Mouse (Mus musculus) right cerebral cortex, postnatal 36 days (tissue): ENCODE results near the gene Brox.

ENCODE experiments used
- DNase-seq, 2 experiments: peaks; one replicate each; pipeline ENCODE4 v3.0.0; 2022; ENCODE audit warnings: low spot score in 2 of 2, mixed read lengths in 1 of 2

Brox gene

DNA sequence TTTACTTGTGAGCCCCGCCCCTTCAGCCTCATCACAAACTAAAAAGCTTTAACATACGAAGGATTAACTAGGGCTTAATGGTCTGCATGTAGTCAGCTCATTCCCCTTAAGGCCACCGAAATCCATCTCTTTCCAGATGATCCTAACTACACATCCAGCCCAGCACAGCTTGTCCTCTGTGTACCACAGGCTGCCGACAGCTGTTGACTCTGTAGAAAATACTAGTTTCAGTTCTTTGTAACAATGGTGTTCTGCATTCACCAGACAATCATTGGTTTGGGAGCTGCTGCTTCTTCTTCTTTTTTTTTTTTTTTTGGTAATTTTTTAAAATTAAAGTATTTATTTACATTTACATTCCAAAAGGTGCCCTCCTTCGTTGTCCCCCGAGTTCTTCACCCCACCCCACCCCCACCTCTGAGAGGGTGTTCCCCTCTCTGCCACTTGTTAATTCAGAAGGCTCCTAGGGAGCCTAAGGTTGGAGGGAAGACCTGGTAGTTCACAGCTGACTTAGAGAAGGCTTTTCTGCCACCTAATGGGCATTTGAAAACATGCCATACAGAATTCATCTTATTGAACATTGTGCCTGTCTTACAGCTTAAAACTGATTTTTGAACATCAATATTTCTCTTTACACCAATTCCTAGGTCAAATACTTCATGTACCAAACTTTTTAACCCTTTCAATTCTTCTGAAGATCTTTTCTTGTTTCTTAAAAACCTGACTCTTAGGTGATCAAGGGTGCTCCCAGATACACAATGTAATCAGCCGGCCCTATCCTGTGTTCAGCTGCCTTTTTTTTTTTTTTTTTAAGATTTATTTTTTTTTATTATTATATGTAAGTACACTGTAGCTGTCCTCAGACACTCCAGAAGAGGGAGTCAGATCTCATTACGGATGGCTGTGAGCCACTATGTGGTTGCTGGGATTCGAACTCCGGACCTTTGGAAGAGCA is 23.9 kb downstream of the Brox start:
- no peak for DNase-seq

DNA sequence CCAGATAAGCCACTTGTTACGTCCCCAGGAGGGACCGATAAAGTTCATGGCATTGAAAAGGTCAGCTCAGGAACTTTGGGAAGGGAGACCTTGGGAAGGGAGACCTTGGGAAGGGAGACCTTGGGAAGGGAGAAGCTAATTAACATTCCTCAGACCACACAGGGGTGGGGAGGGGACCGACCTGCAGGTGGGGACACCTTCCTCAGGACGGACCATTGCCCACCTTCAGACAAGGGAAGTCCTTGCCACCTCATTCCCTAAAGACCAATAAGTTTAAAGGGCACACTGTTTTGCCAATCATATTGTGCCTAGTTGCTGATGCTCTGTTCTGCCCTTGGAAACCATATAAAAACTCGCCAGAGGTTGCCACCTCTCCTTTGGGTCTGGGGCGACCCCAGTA is 29.4 kb downstream of the Brox start:
- DNase-seq: no peak

DNA sequence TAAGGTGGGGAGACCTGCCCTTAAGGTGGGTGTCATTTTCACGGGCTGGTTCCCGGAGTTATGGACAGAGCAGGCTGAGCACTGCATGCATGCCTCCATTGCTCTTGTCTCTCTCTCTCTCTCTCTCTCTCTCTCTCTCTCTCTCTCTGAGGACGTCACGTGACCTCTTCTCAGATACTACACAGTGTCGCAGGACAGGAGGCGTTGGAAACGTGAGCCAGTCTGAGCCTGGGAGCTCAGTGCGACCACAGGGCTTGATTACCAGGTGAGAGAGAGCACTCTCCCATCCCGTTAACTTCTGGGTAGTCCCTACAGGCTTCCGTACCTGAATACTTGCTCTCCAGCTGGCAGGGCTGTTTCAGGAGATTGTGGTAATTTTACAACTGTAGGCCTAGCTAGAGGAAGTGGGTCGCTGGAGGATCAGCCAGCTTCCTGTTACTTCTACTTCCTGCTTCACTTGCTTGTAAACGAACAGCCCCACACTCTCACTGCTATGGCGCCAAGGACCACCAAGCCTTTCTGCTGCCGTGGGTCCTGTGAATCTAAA is 31.1 kb downstream of the Brox start:
- DNase-seq: no peak

DNA sequence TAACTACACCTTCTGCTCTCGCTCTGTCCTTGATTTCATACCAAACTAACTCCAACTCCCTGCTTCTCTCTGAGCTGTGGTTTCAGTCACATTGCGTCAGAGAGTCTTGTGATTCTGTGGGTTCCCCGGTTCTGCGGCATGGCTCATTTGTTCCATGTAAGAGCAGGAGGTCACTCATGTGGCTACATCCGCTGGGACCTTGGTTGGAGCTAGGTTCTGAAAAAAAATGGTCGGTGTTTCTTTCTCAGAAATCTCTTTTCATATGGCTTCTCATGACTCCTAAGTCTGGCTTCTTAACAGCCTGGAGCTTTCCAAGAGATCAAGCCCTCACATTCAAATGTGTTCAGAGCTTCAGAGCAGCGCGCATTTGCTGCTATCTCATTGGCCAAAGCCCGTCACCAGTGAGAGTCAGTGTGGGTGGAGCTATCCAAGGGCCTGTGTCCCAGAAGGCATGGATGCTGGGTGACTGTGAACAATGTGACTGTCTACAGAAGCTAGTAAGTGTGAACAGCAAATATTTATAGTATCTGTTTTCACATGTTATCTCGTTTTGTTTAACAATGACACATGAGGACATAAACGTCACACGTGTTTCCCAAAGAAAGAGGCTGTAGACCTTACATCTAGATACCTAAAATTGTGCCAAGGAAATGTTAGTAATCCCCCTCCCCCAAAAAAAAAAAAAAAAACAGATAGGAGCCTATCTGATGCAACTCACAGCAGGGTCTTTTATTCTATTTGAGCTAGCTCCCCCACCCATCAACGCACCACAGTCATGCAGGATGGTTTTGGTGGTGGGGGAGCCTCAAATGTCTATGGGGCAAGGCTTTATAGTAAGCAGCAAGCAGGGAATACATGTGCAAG is 32.7 kb downstream of the Brox start:
- DNase-seq: no peak

DNA sequence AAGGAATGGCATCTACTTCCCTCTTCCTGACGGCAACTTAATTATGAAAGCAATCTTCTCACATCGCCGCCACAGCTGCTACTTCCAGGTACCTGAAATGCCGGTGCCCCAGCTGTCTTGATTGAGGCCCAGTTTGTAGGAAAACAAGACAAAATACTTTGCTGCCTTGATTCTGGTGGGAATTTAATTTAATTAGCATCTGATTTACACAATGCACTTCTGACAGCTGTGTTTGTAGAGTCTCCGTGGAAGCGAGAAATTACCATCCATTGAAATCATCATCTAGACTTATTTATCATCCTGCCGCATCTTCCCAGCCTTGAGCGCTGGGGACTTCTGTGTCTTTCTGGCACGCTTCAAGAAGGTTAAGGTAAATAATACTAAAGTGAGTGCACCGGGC is 44.5 kb downstream of the Brox start:
- DNase-seq: no peak

DNA sequence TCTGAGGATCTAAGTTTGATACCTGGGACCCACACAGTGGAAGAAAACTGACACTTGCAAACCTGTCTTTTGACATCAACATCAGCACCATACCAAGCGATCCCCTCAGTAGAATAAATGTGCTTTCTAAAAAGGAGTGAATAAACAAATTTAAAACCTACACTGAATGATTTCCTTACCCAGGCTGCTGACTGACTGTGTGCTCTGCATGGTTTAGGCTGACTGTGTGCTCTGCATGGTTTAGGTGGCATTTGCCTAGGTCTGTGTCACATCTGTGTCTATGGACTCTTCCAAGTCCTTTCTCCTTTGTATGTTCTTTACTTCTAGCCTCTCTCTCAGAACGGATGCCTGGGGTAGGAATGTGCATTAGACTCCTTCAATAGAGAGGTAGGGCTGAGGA is 45.3 kb downstream of the Brox start:
- no peak for DNase-seq

DNA sequence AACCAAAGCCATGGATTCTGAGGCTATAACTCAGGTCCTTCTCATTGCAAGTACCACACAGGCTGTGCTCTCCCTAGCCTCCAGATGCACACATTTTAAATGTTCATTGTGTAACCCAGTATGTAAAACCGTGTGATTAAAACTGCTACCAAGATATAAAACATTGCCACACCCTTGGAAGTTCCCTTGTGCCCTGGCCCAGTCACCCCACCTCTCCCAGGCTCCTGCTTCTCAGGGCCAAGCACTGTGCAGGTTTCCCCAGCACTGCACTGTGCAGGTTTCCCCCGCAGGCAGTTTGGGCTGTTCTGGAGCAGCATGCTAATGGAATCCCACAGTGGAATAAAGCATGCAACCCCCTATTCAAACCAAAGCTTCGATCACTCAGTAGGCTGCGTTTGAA is 46.5 kb downstream of the Brox start:
- DNase-seq: no peak

DNA sequence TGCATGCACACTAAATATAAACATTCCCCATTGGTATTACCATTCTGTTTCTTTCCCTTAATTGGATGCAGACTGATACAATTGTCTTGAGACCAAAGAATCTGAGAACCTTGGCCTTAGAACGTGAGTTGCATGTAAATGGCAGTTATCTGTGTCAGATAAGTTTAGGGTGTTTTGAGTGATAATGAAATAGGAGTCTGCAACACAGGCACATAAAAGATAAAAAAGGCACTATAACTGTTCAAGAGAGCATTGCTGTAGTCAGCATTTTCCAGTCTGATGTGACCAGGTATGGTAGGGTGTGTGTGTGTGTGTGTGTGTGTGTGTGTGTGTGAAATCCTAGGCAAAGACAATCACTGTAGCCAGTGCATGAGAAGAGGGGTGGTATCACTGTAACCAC is 48.9 kb downstream of the Brox start:
- DNase-seq: no peak

DNA sequence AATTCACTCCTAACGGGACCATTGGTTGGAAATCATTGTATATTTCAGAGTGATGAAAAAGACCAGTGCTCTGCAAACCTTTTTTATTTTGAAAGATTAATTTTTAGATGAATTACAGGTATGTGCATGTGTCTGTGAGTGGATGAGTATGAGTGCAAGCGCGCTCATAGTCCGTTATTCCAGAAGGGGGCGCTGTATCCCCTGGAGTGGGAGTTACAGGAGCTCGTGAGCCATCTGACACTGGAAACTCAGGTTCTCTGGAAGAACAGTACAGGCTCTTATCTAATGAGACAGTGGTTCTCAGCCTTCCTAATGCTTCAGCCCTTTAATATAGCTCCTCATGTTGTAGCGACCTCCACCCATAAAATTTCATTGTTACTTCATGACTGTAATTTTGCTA is 53.8 kb downstream of the Brox start:
- no peak for DNase-seq

DNA sequence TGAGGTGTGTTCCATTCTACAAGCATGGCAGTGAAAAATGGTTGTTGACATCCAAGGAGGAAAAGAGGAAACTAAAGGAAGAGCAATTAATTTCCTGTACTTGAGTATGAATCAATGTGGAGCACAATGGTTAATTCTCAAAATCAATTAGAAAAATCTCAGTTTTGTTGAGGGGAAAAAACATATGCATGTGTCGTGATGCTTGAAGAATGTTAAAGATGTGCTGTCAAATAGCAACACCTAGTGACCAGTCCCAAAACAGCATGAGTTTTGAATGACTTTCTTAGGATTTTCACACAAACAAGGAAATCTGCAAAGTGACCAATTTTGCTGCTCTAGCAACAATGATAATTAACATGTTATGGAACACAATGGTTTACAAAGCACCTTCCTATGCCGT is 59.2 kb downstream of the Brox start:
- no peak for DNase-seq

DNA sequence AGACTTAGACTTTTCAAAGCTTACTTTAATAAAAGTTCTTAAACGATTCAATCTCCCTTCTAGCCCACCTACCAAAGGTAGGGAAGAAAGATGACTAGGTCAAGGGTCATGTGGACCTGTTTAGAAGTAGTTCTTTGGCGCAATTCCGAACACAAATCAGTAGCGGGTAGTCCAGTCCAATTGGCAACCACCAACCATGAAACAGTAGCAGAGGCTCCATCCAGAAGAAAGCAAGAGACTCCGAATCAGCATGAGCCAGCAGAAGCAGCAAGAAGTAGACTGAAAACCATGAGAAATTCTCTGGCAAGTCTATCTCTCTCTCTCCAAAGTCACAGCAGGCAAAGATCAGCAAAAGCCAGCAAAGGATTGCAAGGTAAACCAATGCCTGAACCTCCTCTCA is 60.6 kb downstream of the Brox start:
- DNase-seq: no peak

DNA sequence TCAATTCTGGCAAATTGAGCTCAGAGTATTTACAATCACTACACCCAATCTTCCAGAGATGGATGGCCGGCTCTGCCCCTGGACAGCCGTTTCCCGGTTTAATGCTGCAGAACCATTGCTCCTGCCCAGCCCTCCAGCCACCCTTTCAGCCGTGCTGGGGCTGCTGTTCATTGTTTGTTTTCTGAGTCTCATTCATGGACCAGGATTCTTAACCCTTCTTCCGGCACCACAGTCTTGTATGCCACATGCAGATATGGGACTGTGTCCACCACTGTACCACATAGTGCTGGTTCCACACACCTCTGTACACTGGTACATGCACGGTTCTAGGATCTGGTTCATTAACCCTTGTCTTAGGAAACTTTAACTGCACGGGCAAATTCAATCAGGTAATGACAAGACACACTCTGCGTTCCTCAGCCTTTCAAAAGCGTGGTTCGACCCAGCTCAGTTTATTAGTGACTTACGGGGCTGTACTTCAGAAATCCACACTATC is 63.3 kb downstream of the Brox start:
- DNase-seq: no peak

DNA sequence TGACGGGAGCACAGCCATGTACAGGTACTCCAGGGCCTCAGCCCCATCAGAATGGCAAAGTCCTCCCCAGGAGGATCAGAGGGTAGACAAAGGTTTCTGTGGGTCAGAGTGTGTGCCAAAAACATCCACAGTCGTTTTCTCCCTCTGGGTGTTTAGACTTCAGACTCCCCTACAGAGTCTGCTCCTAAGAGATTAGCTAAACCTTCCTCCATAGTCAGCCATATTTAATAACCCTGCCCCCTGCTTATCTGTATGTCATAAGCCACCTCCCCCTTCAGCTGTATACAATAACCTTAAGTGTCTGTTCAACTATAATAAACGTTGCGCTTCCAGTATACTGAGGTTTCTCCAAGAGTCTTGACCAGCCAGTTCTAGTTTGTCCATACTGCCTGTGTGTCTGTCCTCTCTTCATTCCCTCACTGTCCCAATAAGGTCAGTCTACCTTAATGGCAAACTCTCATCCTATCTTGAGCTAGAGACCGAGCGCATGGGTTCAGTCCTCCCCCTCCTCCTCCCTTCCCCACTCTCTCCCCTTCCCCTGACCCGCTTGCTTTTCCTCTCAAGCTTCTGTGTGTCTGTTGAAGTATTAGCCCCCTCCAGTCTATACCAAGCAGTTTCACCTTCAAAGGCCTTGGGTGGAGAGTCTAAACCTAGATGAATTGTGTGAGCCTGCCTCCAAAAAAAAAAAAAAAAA is 63.9 kb downstream of the Brox start:
- no peak for DNase-seq

DNA sequence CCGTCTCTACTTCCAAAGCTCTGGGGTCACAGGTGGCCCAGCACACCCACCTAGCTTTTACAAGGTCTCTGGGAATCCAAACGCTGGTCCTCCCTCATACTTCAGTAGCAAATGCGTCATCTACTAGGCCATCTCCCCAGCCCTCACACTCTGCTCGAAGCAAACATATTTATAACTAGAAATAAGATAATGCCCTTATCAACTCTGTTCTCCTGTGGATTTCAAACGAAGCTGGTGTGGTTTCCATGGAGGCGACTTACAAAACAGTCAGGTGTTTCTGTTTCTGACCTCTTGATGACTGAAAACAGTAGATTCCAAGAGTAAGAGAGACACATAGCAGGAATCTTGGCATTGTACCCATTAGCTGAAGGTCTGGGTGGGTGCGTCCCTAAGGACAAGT is 69.6 kb downstream of the Brox start:
- DNase-seq: no peak
